Mouse (Mus musculus): ENCODE measurements around the gene Srp9.
"Not testable (repeated sequence)": the region's sequence is repeated elsewhere in the genome, so short reads cannot be mapped to it uniquely, and the experiment has no call there.

The Srp9 gene

DNA sequence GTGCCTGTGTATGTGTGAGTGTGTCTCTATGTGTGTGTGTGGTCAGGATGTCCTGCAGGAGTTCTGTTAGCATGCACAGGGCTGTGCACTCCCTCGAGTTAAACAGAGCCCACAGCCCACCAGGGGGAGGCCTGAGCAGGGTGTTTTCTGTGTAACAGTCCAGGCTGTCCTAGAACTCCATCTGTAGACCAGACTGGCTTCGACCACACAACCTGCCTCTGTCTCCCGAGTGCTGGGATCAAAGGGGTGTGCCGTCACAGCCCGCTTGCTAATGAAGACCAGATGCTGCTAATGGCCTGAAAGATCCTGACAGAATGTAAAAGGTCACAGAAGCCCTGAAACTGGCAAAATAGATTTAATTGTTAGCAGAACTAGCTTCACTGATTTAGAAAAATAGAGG, 21.0 kb downstream of the Srp9 start:
- no peak for DNase-seq (ENCODE audit: low spot score)

DNA sequence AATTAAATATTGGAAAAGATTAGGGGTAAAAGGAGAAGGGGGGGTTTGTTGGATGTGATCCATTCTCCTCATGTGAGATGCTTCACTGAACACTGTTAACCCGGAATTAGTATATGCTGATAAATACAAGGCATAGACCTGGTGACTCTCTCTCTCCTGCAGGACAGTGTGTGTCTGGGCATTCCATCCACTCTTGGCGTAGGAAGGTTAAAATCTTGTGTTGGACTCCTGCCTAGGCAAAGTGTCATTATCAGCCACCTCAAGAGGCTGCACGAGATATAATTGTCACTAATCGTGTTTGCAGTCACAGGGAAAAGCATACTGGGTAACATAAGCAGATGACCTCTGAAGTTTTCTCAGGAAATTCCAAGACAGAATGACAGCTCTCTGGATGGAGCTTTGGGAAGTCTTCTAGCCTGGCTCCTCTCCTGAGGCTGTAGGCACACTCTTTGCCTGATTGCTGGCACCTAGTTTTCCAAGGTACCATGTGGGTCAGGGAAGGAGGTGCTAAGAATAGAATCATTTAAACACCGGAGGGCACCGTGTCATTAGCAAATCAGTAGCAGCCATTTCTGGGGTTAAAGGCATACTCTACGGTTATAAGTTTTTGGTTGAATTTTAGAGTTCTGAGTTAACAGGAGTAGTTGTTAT, 24.5 kb downstream of the Srp9 start:
- no peak for DNase-seq (ENCODE audit: low spot score)

DNA sequence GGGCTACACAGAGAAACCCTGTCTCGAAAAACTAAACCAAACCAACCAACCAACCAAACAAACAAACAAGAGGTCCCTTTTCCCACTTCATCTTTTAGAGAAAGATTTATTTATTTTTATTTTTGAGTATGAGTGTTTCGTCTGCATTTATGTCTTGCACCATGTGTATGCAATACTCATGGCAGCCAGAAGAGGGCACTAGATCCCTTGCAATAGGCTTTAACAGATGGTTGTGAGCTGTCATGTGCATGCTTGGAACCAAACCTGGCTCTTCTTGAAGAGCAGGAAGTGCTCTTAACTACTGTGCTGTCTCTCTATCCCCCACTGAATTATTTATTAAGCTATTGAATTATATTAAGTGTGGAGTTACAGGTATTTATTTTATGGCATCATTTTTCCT, 25.4 kb downstream of the Srp9 start:
- no peak for DNase-seq (ENCODE audit: low spot score)

DNA sequence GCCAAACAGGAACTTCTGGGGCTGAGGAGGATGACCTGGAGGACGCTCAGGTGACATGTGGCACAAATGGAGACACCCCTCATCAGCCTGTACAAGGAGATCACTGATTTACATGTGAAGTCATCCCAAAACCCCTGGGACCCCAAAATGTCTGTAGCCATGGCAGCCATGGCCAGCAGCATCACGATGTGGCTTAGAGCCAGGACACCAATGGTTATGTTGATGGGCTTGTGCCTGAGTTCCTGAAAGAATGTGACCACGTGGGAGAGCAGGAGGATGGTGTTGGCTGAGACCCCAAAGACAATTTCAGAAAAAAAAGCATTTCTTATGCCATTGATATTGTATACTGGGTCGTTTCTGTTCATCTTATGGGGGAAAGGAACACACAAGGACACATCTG, 33.2 kb downstream of the Srp9 start:
- no peak for DNase-seq (ENCODE audit: low spot score)

DNA sequence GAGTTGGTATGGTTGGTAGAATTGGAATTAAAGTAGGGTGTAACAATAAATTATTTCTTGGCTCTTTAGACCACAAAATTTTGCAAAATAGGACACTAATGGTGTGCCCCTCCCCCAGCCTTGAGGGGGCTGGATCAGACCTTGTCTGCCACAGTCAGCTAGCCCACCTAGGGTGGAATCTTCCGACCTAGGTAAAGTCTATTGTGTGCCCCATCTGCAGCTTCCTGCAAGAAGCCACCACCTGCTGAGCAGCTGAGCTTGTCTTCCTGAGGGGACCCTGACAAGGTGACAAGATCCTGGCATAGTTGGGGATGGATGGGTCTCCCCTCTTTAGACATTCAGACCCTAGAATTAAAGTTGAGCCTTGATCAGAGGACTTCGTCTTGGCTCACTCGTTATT, 35.0 kb downstream of the Srp9 start:
- no peak for DNase-seq (ENCODE audit: low spot score)

DNA sequence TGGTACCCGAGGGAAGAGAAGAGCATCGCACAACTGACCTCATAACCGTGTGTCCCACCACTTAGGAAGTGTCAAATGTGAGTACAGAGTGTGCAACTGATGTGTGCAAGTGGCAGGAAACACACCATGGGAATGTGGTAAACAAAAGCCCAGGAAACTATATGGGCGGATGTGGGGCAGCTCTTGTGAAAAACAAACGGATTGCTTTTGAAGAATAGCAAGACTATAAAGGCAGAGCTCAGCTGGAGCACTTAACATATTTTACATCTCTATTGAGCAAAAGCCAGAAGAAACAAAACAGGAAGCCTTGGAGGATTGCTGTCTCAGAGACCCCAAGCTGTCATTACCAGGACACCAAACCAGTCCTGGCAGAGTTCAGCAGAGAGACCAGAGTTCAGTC, 38.4 kb downstream of the Srp9 start:
- no peak for DNase-seq (ENCODE audit: low spot score)

DNA sequence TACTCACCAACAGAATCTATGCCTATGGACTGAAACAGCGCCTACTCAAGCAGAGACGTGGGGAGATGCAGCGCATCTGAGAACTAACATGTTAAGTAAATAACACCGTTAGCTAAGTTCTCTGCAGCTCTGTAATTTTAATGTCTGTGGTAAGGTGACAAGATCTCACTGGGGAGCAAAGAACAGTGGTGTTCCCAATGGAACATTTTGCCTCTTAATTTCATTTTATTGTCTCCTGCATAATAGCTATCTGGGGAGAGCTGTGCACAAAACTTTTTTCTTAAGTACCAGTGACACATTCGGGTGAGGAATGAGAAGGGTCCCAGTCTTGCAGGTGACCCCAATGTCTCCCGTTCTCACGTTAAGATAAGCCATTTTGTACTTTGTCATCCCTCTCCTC, 39.8 kb downstream of the Srp9 start, which contains the start of gene Vmn1r1:
TSS of gene Vmn1r1 (minus strand) at position 101 of the 400 bp plus-strand sequence.
- DNase-seq (ENCODE audit: low spot score), result no peak

DNA sequence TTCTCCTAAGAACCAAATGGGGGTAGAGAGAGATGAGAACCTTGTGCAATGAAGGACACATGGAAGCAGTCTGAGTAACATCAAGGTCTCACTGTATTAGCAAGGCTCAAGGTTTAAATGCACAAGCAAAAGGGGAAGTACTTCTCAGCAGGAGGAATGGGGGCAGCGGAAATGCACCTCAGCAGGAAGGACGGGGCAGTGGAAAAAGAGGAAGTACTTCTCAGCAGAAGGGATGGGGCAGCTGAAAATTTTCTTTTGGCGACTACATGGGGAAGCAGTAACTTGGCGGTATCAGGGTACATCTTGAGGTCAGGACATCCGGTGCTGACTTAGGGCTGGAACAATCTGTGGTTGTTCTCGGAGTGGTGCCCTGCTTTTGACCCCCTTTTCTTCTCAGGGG, 45.7 kb downstream of the Srp9 start:
- DNase-seq (ENCODE audit: low spot score), result not testable (repeated sequence)

DNA sequence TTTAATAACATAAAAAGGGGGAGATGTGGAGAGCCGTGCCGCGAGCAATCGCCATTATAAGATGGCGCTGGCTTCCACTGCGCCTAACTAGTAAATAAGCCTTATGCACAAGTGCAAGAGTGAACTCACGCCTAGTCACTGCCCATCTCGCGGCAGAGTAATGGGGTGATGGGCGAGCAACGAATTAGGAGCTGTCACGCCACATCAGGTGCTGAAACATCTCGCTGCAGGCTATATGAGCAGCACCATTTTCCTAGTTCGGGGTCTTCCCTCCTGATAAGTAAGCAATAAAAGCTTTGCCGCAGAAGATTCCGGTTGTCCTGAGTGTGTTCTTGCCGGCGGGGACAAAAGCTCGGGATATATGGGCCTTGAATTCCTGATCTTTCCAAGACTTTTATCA, 52.4 kb downstream of the Srp9 start:
- DNase-seq (ENCODE audit: low spot score), result not testable (repeated sequence)

DNA sequence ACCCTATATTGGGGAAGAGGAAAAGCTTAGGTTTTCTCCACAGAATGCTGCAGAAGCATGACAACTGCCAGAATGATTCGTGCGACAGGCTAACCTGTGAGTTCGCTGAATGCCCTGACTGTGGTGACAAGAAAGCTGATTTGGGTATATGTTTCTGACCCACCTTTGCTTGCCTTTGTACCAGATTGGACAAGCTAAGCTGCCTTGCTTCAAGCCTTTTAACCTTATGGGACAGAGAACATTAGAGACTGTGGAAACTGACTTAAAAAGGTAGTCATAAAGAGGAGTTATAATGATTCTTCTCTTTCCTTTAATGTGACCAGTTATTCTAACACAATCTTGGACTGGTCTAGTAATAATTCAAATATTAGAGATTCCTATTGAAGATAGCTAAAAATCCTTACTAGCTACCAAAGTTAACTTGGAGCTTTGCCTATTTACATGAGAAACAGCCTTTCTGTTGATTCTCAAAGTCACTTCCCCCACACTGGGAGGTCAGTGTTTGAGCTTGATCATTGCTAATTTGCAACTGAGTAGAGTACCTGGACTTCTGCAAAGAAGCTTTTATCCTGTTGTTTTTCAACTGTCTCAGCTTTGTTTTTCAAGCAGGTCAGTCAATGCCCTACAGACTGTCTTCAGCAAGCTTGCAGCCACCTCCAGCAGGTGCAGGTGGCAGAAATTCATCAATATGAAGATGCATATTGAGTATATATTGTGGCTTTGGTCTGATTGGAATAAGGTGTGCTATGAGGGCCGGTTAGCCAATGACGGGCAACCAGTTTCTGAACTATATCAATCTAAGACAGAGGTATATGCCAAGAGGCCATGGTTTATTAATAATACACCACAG, 57.1 kb downstream of the Srp9 start:
- DNase-seq (ENCODE audit: low spot score), result no peak
